Mouse (Mus musculus): ENCODE results near the gene Tubgcp6.

DNA sequence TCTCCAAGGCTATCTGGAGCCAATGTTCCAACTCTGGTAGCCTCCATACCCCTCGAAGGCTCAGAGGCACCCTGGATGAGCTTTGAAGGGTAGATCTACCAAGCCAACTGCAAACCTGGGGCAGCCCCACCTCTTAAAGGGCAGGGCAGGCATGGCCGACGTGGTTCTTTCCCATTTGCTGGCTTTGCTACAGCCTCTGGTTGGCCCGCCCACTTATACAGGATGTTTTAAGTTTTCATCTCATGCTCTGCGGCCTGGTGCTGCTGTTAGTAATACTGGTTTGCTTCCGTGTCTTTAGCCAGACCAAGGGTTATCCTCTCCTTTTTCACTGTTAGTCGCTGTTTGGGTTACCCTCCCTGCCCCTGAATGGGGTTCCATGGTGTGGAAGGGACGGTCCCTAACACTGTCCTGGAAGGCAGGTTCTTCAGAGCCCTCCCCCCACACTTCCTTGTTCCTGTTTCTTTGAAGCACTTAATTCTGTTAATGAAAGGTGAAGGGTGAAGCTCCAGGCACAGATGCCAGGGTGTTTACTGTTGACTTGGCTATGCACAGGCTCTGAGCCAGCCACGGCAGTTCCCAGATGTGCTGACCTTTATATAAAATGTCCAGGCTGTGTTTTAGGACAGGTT is 44.6 kb downstream of the Tubgcp6 start:
- TF ChIP-seq CTCF (IDR thresholded peaks at IDR 0.05; ENCODE audit: control insufficient read depth, insufficient read depth, insufficient read length): no peak
- TF ChIP-seq CEBPB (IDR thresholded peaks at IDR 0.05; ENCODE audit: low read depth): no peak
